Mouse (Mus musculus) hindlimb bud, embryonic 11.5 days (tissue): ENCODE measurements at regions not wholly inside any gene's neighbourhood (a gene's known extent, or its start where the extent isn't known, plus 50 kb on each side); places are given as distances from the start of the nearest gene placed in this dataset.

Experiments used
- DNase-seq: peaks from one replicate; pipeline ENCODE4 v3.0.0-alpha.2; 2012; ENCODE audit warnings: low read depth, low spot score; ENCODE audit errors: extremely low spot score

GRCm38 (mm10) chr10:96550266-96550665 lies 66.5 kb upstream of the Btg1 start:
- no peak for DNase-seq

GRCm38 (mm10) chr10:96557336-96557735 lies 59.5 kb upstream of the Btg1 start:
- no peak for DNase-seq

- no peak for DNase-seq
Measured at GRCm38 (mm10) chr10:96565343-96565742, 51.5 kb upstream of the Btg1 start.
